Mouse (Mus musculus): ENCODE measurements around the gene Gapdh. TPM values are rescaled to one million over a fixed set of nuclear protein-coding genes. Genes with fewer than 3 reads are reported as not detected.
A peak's percentile ranks its signal among the peaks of the same experiment; 100 is the strongest.

Gene Gapdh
- polyA plus RNA-seq, 1 experiment: 1,826 TPM

DNA sequence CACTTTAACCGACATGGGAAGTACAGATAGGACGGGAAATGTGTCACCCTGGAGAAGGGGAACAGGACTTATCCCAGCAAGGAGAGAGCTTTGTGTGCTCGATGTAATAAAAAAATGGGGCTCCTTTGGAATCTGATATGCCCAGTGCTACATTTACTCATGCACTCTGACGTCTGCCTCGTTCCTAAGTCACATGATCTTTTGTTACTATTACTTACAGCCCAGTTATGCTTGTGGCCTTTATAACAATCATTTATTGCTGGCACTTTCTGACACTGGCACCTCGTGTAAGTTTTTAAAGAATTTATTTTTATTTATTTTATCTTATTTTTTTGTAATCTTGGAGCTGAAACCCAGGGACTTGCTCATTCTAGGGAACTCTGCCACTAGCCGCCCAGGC is 27.1 kb upstream of the Gapdh start:
- TF ChIP-seq CTCF (IDR thresholded peaks at IDR 0.05; ENCODE audit: insufficient read depth, low read length): no peak
- TF ChIP-seq POLR2A (IDR thresholded peaks at IDR 0.05; ENCODE audit: borderline replicate concordance, extremely low read depth, low read depth, low read length): no peak
- 50% methylated on average over 7 of the region's 7 CpGs for WGBS
- DNase-seq: no peak
- Histone ChIP-seq H3K4me1 (ENCODE audit: control insufficient read depth, insufficient read depth, low read length) (no peaks in the 10 kb centered on the region; the same call in 1 of the 2 replicates), H3K4me3 (replicated peaks; ENCODE audit: extremely low read depth, low read depth, low read length) (no peak overlapping the region)

DNA sequence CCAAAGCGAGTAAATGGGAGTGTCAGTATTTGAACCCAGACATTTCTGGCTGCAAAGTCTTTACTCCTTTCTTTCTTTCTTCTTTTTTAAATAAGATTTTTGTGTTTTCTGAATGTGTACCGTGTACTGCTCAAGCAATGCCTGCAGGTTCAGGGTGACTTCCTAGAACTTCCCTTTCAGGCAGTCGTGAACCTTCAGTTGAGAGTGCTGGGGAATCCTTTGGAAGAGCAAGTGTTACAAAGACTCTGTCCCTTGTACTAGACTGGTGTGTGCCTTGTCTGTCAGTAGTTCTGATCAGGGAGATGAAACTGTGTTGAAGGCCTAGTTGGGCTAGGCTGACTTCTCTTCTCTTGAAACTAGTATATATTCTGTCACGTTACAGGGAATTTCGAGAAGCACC is 26.6 kb upstream of the Gapdh start:
- no peak for DNase-seq
- no peaks in the 10 kb centered on the region; the same call in 1 of the 2 replicates for H3K4me1 ChIP-seq (ENCODE audit: control insufficient read depth, insufficient read depth, low read length)
- peak overlapping the region; percentile 89 for H3K4me3 ChIP-seq (replicated peaks; ENCODE audit: extremely low read depth, low read depth, low read length)
- 24% methylated on average over 5 of the region's 5 CpGs for WGBS
- TF ChIP-seq CTCF (IDR thresholded peaks at IDR 0.05; ENCODE audit: insufficient read depth, low read length) (no peak), POLR2A (IDR thresholded peaks at IDR 0.05; ENCODE audit: borderline replicate concordance, extremely low read depth, low read depth, low read length) (no peak)

DNA sequence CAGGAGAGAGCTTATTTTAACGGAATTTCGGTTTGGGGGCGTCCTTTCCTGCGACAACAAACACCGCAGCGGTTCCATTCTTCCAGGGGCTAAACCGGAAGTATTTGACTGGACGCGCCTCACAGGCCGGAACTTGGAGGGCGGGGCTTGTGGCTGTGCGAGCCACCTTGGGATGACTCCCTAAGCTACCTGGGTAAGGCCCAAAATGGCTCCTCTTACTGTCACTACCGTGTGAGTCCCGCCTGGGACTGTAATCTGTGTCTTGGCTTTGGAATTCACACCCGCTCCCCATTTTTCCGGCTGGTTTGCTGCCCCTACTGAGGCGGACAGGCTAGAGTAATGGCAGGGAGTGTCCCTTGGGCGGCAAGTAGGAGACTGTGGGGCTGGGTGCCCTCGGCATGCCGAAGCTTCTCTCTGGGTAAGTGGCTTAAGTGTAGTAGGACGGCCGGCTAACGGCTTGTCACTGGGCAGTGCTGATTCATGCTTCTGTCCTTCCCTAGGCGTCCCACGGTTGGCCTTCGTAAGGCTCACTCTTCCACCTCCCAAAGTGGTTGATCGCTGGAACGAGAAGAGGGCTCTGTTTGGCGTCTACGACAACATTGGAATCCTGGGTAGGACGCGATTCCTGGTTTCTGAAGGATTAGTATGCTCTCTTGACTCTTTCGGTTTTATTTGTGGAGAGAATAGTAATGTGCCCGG is 25.9 kb upstream of the Gapdh start:
- under 1% methylated on average over 34 of the region's 34 CpGs for WGBS
- TF ChIP-seq CTCF (IDR thresholded peaks at IDR 0.05; ENCODE audit: insufficient read depth, low read length) (no peak), POLR2A (IDR thresholded peaks at IDR 0.05; ENCODE audit: borderline replicate concordance, extremely low read depth, low read depth, low read length) (peak; percentile 46; the same call in 1 of the 2 replicates)
- DNase-seq: peak; percentile 89
- Histone ChIP-seq H3K4me3 (replicated peaks; ENCODE audit: extremely low read depth, low read depth, low read length) (peak overlapping the region; percentile 89), H3K4me1 (ENCODE audit: control insufficient read depth, insufficient read depth, low read length) (no peaks in the 10 kb centered on the region; the same call in 1 of the 2 replicates)

DNA sequence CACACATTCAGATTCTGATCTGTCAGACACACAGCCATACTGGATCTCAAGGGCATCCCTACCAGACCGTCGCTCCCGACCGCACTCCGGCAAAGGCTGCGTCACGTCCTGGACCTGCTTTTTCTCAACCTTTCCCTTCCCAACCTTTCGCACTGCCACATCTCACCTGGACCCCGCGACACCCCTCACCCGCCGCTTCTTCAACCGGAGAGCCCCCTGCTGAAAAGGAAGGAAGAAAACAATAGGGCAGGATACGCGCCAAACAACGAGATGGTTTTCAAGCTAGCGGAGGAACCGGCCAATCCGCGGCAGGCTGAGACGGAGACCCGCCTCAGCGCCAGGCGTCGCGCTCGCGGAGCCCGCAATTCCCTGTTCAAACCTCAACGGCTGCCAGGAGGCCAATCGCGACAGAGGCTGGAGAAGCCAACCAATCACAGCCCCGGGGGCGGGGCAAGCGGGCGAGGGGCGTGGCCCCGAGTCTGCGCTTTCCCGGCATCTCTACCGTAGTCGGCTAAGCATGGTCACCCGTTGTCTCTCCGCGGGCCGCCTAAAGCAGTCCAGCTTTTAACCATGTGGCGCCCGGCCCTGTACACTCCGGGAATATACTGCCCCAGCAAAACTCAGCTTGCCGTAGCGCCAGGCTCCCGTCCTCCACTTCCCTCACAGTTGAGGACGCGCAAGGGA is 25.2 kb upstream of the Gapdh start, which contains the start of the genes Ncapd2 and Mrpl51:
Gene Ncapd2, minus strand, starts transcription at position 370 of the 684 bp plus-strand sequence.
Gene Mrpl51, plus strand, starts transcription at position 470 of the 684 bp plus-strand sequence.
- DNase-seq: peak; percentile 93
- H3K4me3 ChIP-seq (replicated peaks; ENCODE audit: extremely low read depth, low read depth, low read length): peak within 1 kb of the TSS; percentile 89
- no peaks in the 10 kb centered on the region; the same call in 1 of the 2 replicates for H3K4me1 ChIP-seq (ENCODE audit: control insufficient read depth, insufficient read depth, low read length)
- under 1% methylated on average over 54 of the region's 54 CpGs for WGBS
- no peak for TF ChIP-seq CTCF (IDR thresholded peaks at IDR 0.05; ENCODE audit: insufficient read depth, low read length)
- TF ChIP-seq POLR2A (IDR thresholded peaks at IDR 0.05; ENCODE audit: borderline replicate concordance, extremely low read depth, low read depth, low read length): peak; percentile 34; the same call in 1 of the 2 replicates

DNA sequence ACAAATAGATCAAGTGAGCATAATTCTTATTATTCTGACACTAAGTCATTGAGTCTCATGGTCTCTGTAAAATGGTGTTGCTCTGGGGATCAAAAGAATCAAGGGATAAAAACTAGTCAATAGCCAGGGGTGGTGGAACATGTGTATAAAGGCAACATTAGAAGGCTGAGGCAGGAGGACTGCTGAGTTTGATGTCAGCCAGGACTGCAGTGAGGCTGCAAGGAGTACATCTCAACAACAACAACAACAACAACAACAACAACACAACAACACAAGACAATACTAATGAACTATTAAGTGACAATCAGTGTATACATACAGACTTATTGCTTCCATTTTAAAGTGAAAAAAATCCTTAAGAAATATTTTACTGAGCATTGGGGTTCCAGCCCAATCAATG is 24.5 kb upstream of the Gapdh start:
- DNase-seq: no peak
- Histone ChIP-seq H3K4me3 (replicated peaks; ENCODE audit: extremely low read depth, low read depth, low read length) (no peak overlapping the region), H3K4me1 (ENCODE audit: control insufficient read depth, insufficient read depth, low read length) (no peaks in the 10 kb centered on the region; the same call in 1 of the 2 replicates)
- TF ChIP-seq CTCF (IDR thresholded peaks at IDR 0.05; ENCODE audit: insufficient read depth, low read length) (no peak), POLR2A (IDR thresholded peaks at IDR 0.05; ENCODE audit: borderline replicate concordance, extremely low read depth, low read depth, low read length) (no peak)

DNA sequence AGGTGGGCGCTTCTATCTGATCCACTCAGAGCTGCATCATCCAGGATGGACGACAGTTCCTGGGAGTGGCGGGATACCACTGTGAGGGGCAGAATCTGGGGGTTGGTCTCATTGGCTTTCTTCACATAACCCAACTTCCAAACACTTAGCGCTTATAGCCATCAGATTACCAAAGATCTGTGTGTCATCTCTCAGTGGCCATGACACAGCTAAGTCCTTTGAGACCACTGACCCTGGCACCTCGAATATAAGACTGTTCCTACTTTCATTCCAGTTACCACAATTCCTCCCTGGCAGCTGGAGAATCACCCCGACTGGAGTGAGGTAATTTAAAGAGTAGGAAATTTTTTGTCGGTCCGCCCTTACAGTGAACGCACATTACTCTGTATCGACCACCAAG is 19.9 kb upstream of the Gapdh start:
- 93% methylated on average over 10 of the region's 10 CpGs for WGBS
- no peak for TF ChIP-seq CTCF (IDR thresholded peaks at IDR 0.05; ENCODE audit: insufficient read depth, low read length)
- TF ChIP-seq POLR2A (IDR thresholded peaks at IDR 0.05; ENCODE audit: borderline replicate concordance, extremely low read depth, low read depth, low read length): no peak
- Histone ChIP-seq H3K4me1 (ENCODE audit: control insufficient read depth, insufficient read depth, low read length) (no peaks in the 10 kb centered on the region; the same call in 1 of the 2 replicates), H3K4me3 (replicated peaks; ENCODE audit: extremely low read depth, low read depth, low read length) (no peak overlapping the region)
- no peak for DNase-seq

DNA sequence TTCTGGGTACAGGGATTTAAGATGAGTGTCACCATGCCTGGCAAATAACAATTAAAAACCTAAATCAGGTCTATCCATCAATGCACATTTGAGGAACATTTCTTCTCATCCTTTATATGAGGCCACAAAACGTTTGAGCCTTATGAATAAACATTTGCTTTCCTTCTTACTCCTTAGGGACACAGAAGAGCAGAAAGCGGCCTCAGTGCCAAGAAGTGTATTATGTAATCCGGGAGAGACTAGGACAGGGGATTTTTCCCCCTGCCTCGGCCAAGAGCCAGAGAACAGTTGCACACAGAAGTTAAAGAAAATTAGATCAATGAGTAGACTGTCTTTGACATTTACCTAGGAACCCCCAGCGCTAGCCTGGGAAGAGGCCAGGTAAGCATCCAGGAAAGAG is 15.9 kb upstream of the Gapdh start:
- DNase-seq: no peak
- TF ChIP-seq CTCF (IDR thresholded peaks at IDR 0.05; ENCODE audit: insufficient read depth, low read length): no peak
- no peak for TF ChIP-seq POLR2A (IDR thresholded peaks at IDR 0.05; ENCODE audit: borderline replicate concordance, extremely low read depth, low read depth, low read length)
- WGBS: 59% methylated on average over 5 of the region's 5 CpGs
- Histone ChIP-seq H3K4me1 (ENCODE audit: control insufficient read depth, insufficient read depth, low read length) (no peaks in the 10 kb centered on the region), H3K4me3 (replicated peaks; ENCODE audit: extremely low read depth, low read depth, low read length) (no peak overlapping the region)

DNA sequence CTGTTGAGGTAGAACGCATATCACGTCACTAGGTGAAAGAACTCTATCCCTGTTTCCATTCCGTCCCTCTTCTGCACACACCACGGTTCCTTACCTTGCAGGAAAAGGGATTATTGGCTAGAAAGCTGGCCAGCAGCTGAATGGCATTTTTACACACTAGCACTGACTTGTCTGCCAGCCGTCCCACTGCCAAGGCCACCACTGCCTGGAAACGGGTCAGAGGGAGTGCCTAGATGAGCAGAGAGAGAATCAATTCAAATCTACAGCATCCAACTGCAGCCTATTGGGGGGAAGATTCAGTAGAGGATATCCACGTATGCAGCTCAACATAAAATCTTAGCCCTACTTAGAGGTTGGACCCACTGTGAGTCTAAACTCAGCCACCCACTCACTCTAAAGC is 13.3 kb upstream of the Gapdh start:
- no peak for DNase-seq
- 91% methylated on average over 7 of the region's 7 CpGs for WGBS
- H3K4me1 ChIP-seq (ENCODE audit: control insufficient read depth, insufficient read depth, low read length): no peaks in the 10 kb centered on the region
- no peak overlapping the region for H3K4me3 ChIP-seq (replicated peaks; ENCODE audit: extremely low read depth, low read depth, low read length)
- no peak for TF ChIP-seq POLR2A (IDR thresholded peaks at IDR 0.05; ENCODE audit: borderline replicate concordance, extremely low read depth, low read depth, low read length)
- TF ChIP-seq CTCF (IDR thresholded peaks at IDR 0.05; ENCODE audit: insufficient read depth, low read length): no peak

DNA sequence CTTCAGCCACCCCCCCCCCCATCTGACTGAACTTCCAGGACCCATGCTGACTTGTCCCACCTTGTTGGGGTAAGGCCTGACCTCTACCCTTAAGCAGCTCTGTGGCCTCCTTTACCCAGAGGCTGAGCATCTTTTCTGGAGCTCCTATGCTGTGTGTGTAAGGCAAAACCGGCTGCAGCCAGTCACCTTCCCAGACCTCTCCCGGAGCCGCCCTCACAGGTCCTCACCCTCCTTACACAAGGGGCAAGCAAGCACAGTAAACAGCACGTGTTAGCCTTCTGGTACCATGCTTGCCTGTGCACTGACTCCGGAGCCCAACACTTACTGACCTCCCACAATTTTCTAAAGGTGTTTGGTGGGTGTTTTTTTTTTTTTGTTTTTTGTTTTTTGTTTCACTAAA is 9.2 kb upstream of the Gapdh start:
- Histone ChIP-seq H3K4me1 (ENCODE audit: control insufficient read depth, insufficient read depth, low read length) (no peaks in the 10 kb centered on the region), H3K4me3 (replicated peaks; ENCODE audit: extremely low read depth, low read depth, low read length) (no peak overlapping the region)
- TF ChIP-seq CTCF (IDR thresholded peaks at IDR 0.05; ENCODE audit: insufficient read depth, low read length) (no peak), POLR2A (IDR thresholded peaks at IDR 0.05; ENCODE audit: borderline replicate concordance, extremely low read depth, low read depth, low read length) (no peak)
- WGBS: 88% methylated on average over 5 of the region's 5 CpGs
- DNase-seq: no peak
